Mouse (Mus musculus) erythroblast, adult 5-6 weeks (primary cell): Measurements from ENCODE around the gene 4933434E20Rik. TPM values are rescaled to one million over a fixed set of nuclear protein-coding genes. Genes with fewer than 3 reads are reported as not detected.

ENCODE experiments used
- ATAC-seq: replicated peaks from 2 replicates; pipeline ENCODE4 v1.8.0; 2016; ENCODE audit warnings: moderate number of reproducible peaks, mild to moderate bottlenecking, moderate TSS enrichment, inconsistent platforms; ENCODE audit not compliant: poor library complexity, low FRiP score, severe bottlenecking
- total RNA-seq, 2 experiments: library from RNA; stranded (forward) in 1 of 2; stranded (reverse) in 1 of 2; fragments of 150-400 nt in 1 of 2; fragments of 200-764, 138-1000 nt in 1 of 2; gene quantifications; 2 replicates each; pipeline versions ENCODE4 v1.2.3 to v1.2.4; 2015 to 2017; ENCODE audit warnings: low replicate concordance in 2 of 2

Gene 4933434E20Rik
- total RNA-seq (2015; ENCODE audit: low replicate concordance) (10.4 and 15.0 TPM in 2 replicates), total RNA-seq (2017; ENCODE audit: low replicate concordance) (16.3 and 17.6 TPM in 2 replicates)

DNA sequence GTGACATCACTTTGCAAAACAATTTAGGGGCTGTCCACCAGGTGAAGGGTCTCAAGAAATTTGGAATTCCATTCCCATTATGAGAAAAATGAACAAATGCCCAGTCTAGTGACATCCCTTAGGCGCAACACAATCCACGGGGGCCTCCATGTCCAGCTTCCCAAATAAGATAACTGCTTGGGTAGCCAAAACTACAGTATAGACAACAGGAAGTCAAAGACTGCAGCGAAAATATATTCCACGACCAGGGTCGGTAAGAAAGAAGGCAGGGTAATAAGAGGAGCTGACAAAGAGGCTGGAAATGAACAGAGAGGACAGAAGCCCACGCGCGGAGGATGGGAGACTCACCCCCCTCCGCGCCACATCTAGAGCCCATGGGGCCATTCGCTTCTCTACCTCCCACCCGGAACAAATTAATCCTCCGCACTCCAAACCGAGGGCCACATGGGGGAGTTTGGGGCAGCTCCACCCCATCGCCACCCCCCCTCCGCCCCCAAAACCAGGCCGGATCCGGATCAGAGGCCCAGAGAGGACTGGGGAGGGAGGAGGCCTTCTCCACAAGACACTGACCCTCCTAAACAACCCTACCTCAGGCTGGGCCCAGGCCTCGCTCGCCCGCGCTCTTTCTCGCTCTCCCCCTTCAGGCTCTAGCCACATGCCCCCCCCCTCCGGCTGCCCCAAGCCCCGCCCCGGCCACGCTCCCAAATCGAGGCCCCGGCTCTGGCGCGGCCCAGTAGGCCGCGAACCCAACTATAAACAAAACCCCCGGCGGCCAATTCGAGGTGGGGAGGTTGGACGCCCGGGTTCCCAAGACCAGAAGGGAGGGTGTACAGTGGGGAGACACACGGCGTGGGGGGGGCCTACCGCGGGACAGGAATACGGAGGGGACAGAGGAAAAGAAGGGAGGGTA, at the start of gene 4933434E20Rik:
TSS of gene 4933434E20Rik (plus strand) at position 196 of the 910 bp plus-strand sequence.
- ATAC-seq: peak; percentile 20; the same call in 1 of the 2 replicates

DNA sequence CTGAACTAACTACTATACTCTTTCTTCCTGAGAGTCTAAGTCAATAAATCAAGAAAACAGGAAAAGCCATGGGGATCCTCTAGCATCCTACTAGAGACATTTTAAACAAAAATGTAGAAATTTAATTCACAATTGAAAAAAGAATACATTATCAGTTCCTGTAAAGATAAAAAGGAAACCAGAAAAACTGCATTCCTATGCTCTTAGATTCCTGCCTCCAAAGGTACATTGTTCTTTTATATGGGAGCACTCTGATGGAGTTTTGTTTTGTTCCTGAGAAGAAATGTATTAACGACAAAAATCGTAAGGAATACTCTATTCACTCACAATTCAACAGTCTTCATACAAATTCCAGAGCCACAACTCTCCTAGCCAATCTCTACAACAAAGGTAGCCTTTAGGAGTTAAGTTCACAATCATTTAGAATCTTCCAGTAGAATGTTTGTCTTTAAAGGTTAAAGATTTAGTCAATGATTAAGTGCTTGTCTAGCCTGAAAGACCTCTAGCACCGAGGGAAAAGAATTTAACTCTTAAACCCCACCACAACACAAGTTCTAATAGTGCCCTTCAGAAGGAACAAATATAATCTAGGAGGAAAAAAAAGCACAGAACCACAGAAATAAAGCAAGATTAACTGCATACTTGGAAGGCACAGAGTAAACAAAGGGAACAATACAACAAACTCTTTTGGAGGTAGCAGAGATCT, 47.2 kb upstream of the 4933434E20Rik start:
- ATAC-seq: no peak

GRCm38 (mm10) chr3:90010291-90010690, 41.1 kb upstream of the 4933434E20Rik start:
- ATAC-seq: no peak

DNA sequence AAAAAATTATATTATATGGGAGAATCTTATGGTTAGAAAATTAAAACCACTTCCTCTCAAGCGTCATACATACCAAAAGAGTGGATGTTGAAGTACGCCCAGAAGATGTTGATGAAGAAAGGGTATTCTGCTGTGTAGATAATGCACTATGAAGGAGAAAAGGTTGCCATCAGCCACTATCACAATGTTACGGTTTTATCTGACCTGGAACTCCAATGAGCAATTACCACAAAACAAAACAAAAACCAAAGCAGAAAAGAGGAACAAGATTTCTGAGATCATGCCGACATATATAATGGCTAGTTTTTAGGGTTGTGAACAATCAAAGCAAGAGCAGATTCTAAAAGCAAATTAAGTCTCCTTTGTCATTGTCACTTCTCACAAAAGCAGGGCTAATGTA, 34.8 kb upstream of the 4933434E20Rik start:
- ATAC-seq: no peak

DNA sequence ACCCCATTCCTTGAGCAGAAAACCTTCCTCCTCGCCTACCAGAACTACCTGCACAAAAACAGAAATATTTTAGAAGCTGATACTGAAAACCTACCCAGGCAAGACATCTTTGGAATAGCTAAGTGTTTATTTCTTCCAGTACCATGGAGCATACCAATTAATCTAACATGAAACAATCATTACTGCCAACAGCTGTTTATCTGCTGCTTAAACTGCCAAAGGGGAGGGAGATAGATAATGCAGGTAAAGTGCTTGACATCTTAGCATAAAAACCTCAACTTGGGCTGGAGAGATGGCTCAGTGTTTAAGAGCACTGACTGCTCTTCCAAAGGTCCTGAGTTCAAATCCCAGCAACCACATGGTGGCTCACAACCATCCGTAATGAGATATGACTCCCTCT, 16.8 kb upstream of the 4933434E20Rik start:
- ATAC-seq: no peak

DNA sequence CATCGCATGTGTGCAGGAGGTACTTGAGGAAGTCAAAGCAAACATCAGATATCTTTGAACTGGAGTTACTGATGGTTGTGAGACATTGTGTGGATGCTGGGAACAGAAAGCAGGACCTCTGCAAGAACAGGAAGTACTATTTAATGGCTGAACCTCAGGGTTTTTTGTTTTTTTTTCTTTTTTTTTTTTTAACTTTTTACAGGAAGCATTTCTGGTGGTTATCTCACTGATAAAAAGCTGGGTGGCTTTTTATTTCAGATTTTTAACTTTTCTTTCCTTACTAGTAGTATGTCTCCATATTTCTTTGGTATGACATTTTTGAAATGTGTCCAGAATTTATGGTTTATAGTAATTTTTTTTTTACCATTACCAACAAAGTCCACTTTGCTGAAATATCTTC, 15.2 kb upstream of the 4933434E20Rik start:
- ATAC-seq: no peak

DNA sequence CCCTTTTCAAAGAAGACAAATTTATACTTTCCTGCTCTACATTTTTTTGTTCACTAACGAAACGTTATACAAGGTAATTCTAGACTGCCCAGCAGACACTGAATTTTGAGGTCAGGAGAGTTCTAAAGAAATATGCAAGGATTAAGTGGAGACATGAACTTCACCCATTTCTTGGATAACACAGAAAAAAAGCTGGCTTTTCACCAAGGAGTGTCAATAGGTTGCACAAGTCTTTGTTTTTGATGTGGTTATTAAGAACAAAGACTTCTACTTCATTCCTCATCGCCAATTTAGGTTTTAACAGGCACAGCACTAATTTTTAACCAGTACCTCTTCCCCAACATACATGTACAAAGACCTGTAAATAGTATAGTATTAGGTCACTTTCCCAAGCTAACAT, 1.7 kb upstream of the 4933434E20Rik start:
- ATAC-seq: no peak

DNA sequence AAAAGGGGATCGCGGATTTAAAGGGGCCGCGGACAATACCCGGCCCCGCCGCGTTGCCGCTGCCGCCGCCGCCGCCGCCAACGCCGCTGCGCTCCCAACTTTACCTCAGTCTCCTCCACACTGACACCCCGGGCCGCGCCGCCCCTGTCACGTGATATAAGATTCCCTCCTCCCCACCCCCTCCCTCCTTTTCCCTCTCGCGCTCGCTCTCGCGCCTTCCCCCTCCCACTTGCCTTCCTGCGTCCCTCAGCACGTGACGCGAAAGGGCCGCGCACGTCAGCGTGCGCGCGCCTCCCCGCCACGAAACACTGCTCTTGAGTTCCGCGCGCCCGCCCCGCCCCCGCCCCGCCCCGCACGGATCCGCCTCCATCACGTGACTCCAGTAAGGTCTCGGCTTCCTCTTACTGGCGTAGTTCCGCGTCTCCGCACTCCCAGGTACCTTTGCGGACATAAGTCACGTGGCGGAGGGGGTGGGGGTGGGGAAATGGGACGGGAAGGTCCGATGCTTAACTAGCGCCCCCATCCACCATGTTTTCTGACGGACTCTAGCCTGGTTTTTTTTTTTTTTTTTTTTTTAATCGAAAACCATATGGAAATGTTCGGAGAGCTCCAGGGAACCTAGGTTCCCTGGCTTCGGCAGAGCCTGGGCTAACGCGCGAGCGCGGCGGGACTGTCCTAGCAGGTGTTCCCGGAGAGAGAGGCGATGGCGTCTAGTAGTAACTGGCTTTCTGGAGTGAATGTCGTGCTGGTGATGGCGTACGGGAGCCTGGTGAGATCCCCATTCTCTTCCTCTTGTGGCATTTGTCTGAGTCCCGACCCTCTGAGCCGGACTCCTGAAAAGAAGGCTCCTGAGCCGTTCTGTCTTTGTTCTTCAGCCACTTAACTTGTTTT, 1.2 kb downstream of the 4933434E20Rik start, which contains the start of gene Ubap2l:
TSS of gene Ubap2l (minus strand) at position 278 of the 891 bp plus-strand sequence.
- peak; percentile 87 for ATAC-seq

DNA sequence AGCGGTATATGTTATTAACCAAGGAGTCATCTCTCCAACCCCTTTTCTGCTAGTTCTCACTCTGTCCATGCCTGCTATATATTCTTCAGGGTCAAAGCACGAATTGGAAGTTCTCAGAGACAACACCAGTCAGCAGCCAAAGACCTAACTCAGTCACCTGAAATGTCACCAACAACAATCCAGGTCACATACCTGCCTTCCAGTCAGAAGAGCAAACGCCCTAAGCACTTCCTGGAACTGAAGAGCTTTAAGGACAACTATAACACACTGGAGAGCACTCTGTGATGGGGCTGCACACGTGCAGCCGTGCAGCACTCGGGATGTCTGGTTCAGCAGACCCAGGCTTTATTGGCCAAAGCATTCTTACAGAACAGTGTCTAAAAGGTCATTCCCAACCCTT, 10.1 kb downstream of the 4933434E20Rik start:
- ATAC-seq: no peak

- no peak for ATAC-seq
These were observed 11.1 kb downstream of the 4933434E20Rik start for GRCm38 (mm10) chr3:90062539-90062938.

GRCm38 (mm10) chr3:90064383-90064782, 12.9 kb downstream of the 4933434E20Rik start:
- ATAC-seq: no peak

DNA sequence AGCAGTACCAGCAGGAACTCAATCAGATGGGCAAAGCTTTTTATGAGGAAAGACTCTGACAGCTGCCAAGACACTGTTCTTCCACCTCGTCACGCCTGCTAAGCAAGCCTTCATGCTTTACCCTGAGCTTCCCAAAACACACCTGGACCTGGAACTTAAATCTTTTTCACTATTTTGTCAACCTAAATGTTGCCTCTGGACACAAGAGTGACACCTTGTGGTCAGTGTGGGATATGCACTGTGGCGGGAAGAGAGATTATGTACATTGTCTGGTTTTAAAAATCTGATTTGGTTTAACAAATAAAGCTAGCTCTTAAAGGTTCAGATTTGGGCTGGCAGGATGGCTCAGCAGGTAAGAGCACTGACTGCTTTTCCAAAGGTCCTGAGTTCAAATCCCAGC, 14.1 kb downstream of the 4933434E20Rik start:
- peak; percentile 72 for ATAC-seq

GRCm38 (mm10) chr3:90067851-90068250, 16.4 kb downstream of the 4933434E20Rik start:
- ATAC-seq: no peak

DNA sequence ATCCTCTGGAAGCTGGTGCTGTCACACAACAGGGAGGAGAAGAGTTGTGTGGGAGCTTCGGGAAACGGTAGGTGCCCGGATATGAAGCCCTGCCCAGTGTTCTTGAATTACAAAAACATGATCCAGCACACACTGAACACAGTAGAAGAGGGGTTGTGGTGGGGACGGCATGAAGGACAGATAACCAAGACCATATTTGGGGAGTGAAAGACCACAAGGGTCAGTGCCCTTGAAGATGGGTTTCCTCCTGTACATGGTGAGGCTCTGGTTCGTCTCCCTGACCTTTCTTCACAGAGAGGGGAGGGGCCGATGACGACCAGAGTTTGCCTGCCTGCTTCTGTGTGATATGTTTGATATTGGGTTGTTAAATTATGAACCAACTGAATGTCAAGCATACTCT, 18.3 kb downstream of the 4933434E20Rik start:
- no peak for ATAC-seq

DNA sequence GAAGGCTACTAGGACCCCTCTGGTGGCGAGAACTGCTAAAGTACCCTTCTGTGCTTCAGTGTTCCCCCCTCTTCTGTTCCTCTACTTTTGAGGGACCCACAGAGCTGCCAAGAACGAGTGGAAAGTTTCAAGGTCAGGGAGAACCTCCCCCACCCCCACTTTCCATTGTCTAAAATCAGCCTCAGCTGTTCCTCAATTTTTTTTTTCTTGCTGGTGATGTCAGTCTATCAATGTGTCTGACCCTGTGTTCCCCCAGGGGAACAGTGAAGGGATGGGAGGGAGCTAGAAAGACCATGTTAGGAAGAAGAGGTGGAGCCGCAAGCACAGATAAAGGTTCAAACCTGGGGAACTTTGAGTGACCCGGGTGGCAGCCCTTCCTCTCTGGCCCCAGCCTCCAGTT, 20.9 kb downstream of the 4933434E20Rik start, which contains the start of gene Tpm3:
TSS of gene Tpm3 (plus strand) at position 356 of the 400 bp plus-strand sequence.
- ATAC-seq: no peak

DNA sequence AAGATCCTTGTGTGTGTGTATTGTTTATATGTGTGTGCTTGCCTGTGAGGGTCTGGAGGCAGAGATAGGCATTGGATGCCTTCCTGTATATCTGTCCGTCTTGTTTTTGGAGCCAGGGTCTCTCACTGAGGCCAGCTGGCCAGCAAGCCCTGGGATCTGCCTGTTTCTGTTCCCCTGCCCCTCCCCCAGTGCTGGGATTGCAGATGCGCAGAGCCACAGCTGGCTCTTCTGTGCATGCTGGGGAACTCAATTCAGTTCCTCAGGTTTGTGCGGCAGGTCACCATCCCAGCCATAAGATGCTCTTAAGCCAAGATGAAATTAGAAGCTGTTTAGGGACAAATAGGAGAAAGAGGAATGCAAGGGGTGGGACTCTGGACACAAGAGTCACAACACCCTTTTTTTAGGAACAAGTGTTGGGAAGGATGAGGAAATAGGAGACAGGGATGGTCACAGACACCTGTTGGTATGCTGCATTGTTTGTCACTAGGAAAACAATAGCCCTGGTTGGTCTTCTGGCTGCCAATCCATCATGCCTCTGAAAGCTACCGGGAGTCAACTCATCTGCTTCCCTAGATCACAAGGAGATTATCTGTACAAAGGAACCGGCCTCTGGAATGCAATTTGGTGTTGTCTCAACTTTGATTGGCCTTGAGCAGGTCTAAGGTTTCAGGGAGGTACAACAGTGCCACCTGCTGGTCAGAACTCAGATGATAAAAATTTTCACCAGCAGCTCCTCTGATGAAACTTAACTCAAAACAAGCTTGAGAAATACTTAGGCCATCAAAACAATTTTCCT, 25.7 kb downstream of the 4933434E20Rik start:
- no peak for ATAC-seq

- no peak for ATAC-seq
These were observed 26.8 kb downstream of the 4933434E20Rik start for GRCm38 (mm10) chr3:90078224-90078623.

DNA sequence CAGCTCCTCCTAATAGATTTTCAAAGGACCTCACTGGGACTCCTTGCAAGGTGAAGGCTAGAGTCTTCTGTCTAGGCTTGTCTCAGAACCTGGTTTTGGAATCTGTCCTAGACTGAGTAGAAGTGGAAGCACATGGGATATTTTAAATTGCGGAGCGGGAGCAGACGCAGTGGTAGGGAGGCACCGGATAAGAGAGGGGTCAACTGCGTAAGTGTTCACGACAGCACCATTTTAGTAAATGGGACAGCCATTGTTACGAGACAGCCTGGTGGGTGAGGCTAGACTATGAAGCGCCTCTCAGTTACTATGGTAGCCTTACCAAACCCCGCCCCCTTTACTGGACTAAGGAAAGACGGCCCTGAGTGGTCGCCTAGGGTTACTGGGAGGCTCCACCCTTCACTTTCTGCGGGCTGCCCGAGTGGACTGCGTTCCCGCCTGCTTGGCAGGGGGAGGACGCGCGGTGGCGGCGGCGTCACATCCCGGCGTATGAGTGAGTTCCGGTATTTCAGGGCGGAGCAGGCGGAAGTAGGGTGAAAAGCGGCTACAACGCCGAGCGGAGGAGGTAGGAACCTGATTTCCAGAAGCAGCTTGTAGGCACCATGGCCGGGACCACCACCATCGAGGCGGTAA, 27.8 kb downstream of the 4933434E20Rik start:
- ATAC-seq: peak; percentile 91
